Mouse (Mus musculus) heart, embryonic 13.5 days (tissue): ENCODE data around the gene Dact2. TPM values are rescaled to one million over a fixed set of nuclear protein-coding genes. Genes with fewer than 3 reads are reported as not detected.

Source experiments
- polyA plus RNA-seq: library from polyadenylated mRNA; unstranded; fragments of >200 nt; fragmentation: Nextera tagmentation; extraction: Ambion mirVana; gene quantifications from 2 replicates; pipeline ENCODE4 v1.2.1, GENCODE M21; 2015

The Dact2 gene
- polyA plus RNA-seq, 1 experiment from 2014 or later = 2.6 TPM

Other genes with a start within 250 kb of the Dact2 start
- not detected in 2 replicates for gene Gm7356, start 200.6 kb downstream of the Dact2 start, polyA plus RNA-seq
- not detected in 2 replicates for gene Gm7358, start 144.8 kb downstream of the Dact2 start, polyA plus RNA-seq
- 39.0 and 48.1 TPM in 2 replicates for gene Smoc2, start 75.2 kb upstream of the Dact2 start, polyA plus RNA-seq